Mouse (Mus musculus) heart, embryonic 13.5 days (tissue): Measurements from ENCODE around the gene Tcl1b3. TPM values are rescaled to one million over a fixed set of nuclear protein-coding genes. Genes with fewer than 3 reads are reported as not detected.

ENCODE experiments used
- ATAC-seq: fragments of 200-750 bp; cut with Nextera tagmentation; 2 replicates; pipeline ENCODE4 v1.8.0; 2017; ENCODE audit warnings: moderate TSS enrichment; ENCODE audit not compliant: insufficient number of reproducible peaks, low FRiP score, low TSS enrichment; ENCODE audit errors: extremely low read depth
- H3K27ac ChIP-seq: fragments of 300-500 bp; sonication (generic); replicated peaks from 2 replicates; pipeline ENCODE4 v1.5.1; 2015; ENCODE audit warnings: moderate library complexity, mild to moderate bottlenecking, inconsistent platforms
- H3K27me3 ChIP-seq: fragments of 300-500 bp; sonication (generic); replicated peaks from 2 replicates; pipeline ENCODE4 v1.6.1; 2015; ENCODE audit warnings: mild to moderate bottlenecking, inconsistent platforms
- H3K36me3 ChIP-seq: fragments of 300-500 bp; sonication (generic); 2 replicates; pipeline ENCODE4 v1.6.1; 2015; ENCODE audit warnings: mild to moderate bottlenecking, inconsistent platforms
- H3K4me1 ChIP-seq: fragments of 300-500 bp; sonication (generic); 2 replicates; pipeline ENCODE4 v1.6.1; 2015; ENCODE audit warnings: inconsistent platforms
- H3K4me2 ChIP-seq: fragments of 300-500 bp; sonication (generic); 2 replicates; pipeline ENCODE4 v1.6.1; 2015; ENCODE audit warnings: inconsistent platforms, mild to moderate bottlenecking, moderate library complexity
- H3K4me3 ChIP-seq: fragments of 300-500 bp; sonication (generic); 2 replicates; pipeline ENCODE4 v1.5.1; 2015; ENCODE audit warnings: moderate library complexity, mild to moderate bottlenecking, inconsistent platforms
- H3K9ac ChIP-seq: fragments of 300-500 bp; sonication (generic); 2 replicates; pipeline ENCODE4 v1.6.1; 2015; ENCODE audit warnings: inconsistent platforms, mild to moderate bottlenecking, moderate library complexity
- H3K9me3 ChIP-seq: fragments of 300-500 bp; sonication (generic); 2 replicates; pipeline ENCODE4 v1.6.1; 2016; ENCODE audit warnings: inconsistent platforms
- WGBS: fragments of 180-500 bp; shearing (Covaris S2); methylation state at CpG from one replicate; pipeline ENCODE4 v1.1.7; 2015; ENCODE audit warnings: mixed read lengths; 5-methylcytosine and 5-hydroxymethylcytosine counted together
- polyA plus RNA-seq: library from polyadenylated mRNA; unstranded; fragments of >200 nt; fragmentation: Nextera tagmentation; extraction: Ambion mirVana; gene quantifications from 2 replicates; pipeline ENCODE4 v1.2.1, GENCODE M21; 2015

The Tcl1b3 gene
- polyA plus RNA-seq, 1 experiment from 2014 or later, result not detected

DNA sequence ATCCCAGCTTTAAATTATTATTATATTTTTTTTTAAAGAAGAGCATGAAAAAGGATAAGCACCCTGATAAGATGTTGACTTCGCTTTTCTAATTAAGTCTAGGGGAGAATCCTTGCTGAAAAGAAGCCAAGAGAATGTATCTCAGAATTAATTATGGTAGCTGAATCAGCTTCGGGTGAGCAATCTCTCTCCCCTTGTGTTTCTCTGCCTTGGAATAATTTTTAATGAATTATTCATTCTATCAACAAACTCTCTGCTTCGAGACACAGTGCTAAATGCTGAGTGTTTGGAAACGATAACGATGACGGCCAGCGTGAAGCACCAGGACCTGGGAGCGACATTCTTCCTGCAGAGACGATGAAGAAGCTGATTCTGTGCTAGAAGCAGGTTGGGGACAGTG, 48.2 kb downstream of the Tcl1b3 start:
- Histone ChIP-seq H3K27me3 (no peaks in the 10 kb centered on the region), H3K27ac (no peak overlapping the region), H3K9ac (no peak overlapping the region), H3K9me3 (0 out of 2 replicates have a peak, but pooled peaks cover 5% of the 10 kb centered on the region), H3K4me1 (no peaks in the 10 kb centered on the region), H3K36me3 (no peaks in the 10 kb centered on the region), H3K4me2 (no peak overlapping the region), H3K4me3 (no peak overlapping the region)
- ATAC-seq, result no peak
- 83% methylated on average over 9 of the region's 9 CpGs for WGBS

Other genes with a start within 250 kb of the Tcl1b3 start
- gene Syne3, start 181.2 kb upstream of the Tcl1b3 start, polyA plus RNA-seq, result 0.36 and 0.78 TPM in 2 replicates
- gene Glrx5, start 158.4 kb upstream of the Tcl1b3 start, polyA plus RNA-seq, result 168 and 174 TPM in 2 replicates
- not detected in 2 replicates for gene Tcl1b2, start 45.0 kb upstream of the Tcl1b3 start, polyA plus RNA-seq
- not detected in 2 replicates for gene Tcl1b1, start 31.4 kb upstream of the Tcl1b3 start, polyA plus RNA-seq
- gene Tcl1b5, start 14.7 kb upstream of the Tcl1b3 start, polyA plus RNA-seq, result not detected in 2 replicates
- not detected in 2 replicates for gene Tcl1b4, start 10.9 kb downstream of the Tcl1b3 start, polyA plus RNA-seq
- gene Tcl1, start 31.8 kb downstream of the Tcl1b3 start, polyA plus RNA-seq, result not detected in 2 replicates
- gene Tunar, start 142.8 kb downstream of the Tcl1b3 start, polyA plus RNA-seq, result not detected in 2 replicates